30 mouse cellular contexts compared by ENCODE assay signal in genomic region chr13:8770616-8771015, GRCm38 (mm10).
"Had no signal": no experiment of that assay in that cellular context is flagged by ENCODE, and none has a peak within 500 bp of the region (broad histone marks: within the 10 kb centered on the region; RNA-seq: fewer than 3 reads in every experiment).

No protein-coding gene starts in this region.

- H3K9ac ChIP-seq: limb, embryonic 12.5 days; limb, embryonic 13.5 days; limb, embryonic 15.5 days; liver, embryonic 12.5 days; liver, embryonic 13.5 days; liver, embryonic 14.5 days; liver, embryonic 15.5 days; liver, postnatal 0 days; lung, embryonic 14.5 days; lung, embryonic 15.5 days; midbrain, embryonic 12.5 days; midbrain, embryonic 13.5 days; midbrain, embryonic 15.5 days; neural tube, embryonic 12.5 days; neural tube, embryonic 13.5 days had no signal

- H3K27me3 ChIP-seq: limb, embryonic 12.5 days; limb, embryonic 13.5 days; limb, embryonic 15.5 days; liver, embryonic 12.5 days; liver, embryonic 13.5 days; liver, embryonic 15.5 days; lung, embryonic 15.5 days; midbrain, embryonic 12.5 days; midbrain, embryonic 13.5 days; midbrain, embryonic 15.5 days; neural tube, embryonic 12.5 days; neural tube, embryonic 13.5 days had no signal

- H3K4me2 ChIP-seq: limb, embryonic 12.5 days; limb, embryonic 13.5 days; limb, embryonic 15.5 days; liver, embryonic 11.5 days; liver, embryonic 12.5 days; liver, embryonic 13.5 days; liver, embryonic 15.5 days; lung, embryonic 14.5 days; lung, embryonic 15.5 days; midbrain, embryonic 12.5 days; midbrain, embryonic 13.5 days; midbrain, embryonic 15.5 days; neural tube, embryonic 12.5 days; neural tube, embryonic 13.5 days had no signal

- H3K9me3 ChIP-seq: limb, embryonic 10.5 days; limb, embryonic 15.5 days; liver, embryonic 12.5 days; liver, embryonic 13.5 days; liver, embryonic 15.5 days; lung, embryonic 15.5 days; megakaryocyte, embryonic 14.5 days; midbrain, embryonic 10.5 days; midbrain, embryonic 12.5 days; midbrain, embryonic 15.5 days; neural tube, embryonic 13.5 days had no signal

- DNase-seq: left cerebral cortex, postnatal 4 days; liver; liver, embryonic 13.5 days; liver, postnatal 0 days; lung, adult 18-20 months; lung, adult 2 months; lung, embryonic 14.5 days; lung, postnatal 10 days; lung, postnatal 14 days; lung, postnatal 36 days; lung, postnatal 4 days; midbrain, embryonic 14.5 days had no signal

- H3K27ac ChIP-seq: limb, embryonic 12.5 days; limb, embryonic 13.5 days; limb, embryonic 15.5 days; liver, embryonic 12.5 days; liver, embryonic 13.5 days; liver, embryonic 14.5 days; liver, embryonic 15.5 days; lung, embryonic 15.5 days; macrophage; midbrain, embryonic 10.5 days; midbrain, embryonic 12.5 days; midbrain, embryonic 13.5 days; midbrain, embryonic 15.5 days; neural tube, embryonic 12.5 days; neural tube, embryonic 13.5 days had no signal

- ATAC-seq: liver, embryonic 12.5 days; liver, postnatal 0 days; lung, postnatal 0 days had no signal

- H3K4me3 ChIP-seq: limb, embryonic 10.5 days; limb, embryonic 12.5 days; limb, embryonic 13.5 days; limb, embryonic 15.5 days; liver, embryonic 12.5 days; liver, embryonic 13.5 days; liver, embryonic 15.5 days; lung, embryonic 15.5 days; midbrain, embryonic 10.5 days; midbrain, embryonic 12.5 days; midbrain, embryonic 13.5 days; midbrain, embryonic 15.5 days; neural tube, embryonic 12.5 days; neural tube, embryonic 13.5 days had no signal

- H3K4me1 ChIP-seq: limb, embryonic 12.5 days; limb, embryonic 13.5 days; limb, embryonic 15.5 days; liver, embryonic 12.5 days; liver, embryonic 13.5 days; liver, embryonic 15.5 days; lung, embryonic 15.5 days; neural tube, embryonic 12.5 days; neural tube, embryonic 13.5 days had no signal

- H3K36me3 ChIP-seq: limb, embryonic 10.5 days; limb, embryonic 12.5 days; limb, embryonic 13.5 days; limb, embryonic 15.5 days; liver, embryonic 12.5 days; liver, embryonic 13.5 days; liver, embryonic 15.5 days; lung, embryonic 15.5 days; midbrain, embryonic 10.5 days; midbrain, embryonic 12.5 days; midbrain, embryonic 15.5 days; neural tube, embryonic 12.5 days; neural tube, embryonic 13.5 days had no signal
